Mouse (Mus musculus) midbrain, embryonic 11.5 days (tissue): ENCODE measurements around the gene Fam240b. TPM values are rescaled to one million over a fixed set of nuclear protein-coding genes. Genes with fewer than 3 reads are reported as not detected.
"Not testable (repeated sequence)": the region's sequence is repeated elsewhere in the genome, so short reads cannot be mapped to it uniquely, and the experiment has no call there.

Experiments
- ATAC-seq: fragments of 200-750 bp; cut with Nextera tagmentation; 2 replicates; pipeline ENCODE4 v1.8.0; 2017; ENCODE audit warnings: moderate TSS enrichment, moderate library complexity; ENCODE audit not compliant: low FRiP score
- DNase-seq: peaks from one replicate; pipeline ENCODE4 v3.0.0; 2015; ENCODE audit warnings: low spot score; ENCODE audit errors: missing footprints
- H3K27ac ChIP-seq: fragments of 300-500 bp; sonication (generic); 2 replicates; pipeline ENCODE4 v1.5.1; 2014; ENCODE audit warnings: low read depth, low read length
- H3K27me3 ChIP-seq: fragments of 300-500 bp; sonication (generic); 2 replicates; pipeline ENCODE4 v1.6.1; 2014; ENCODE audit warnings: mild to moderate bottlenecking, low read length, moderate library complexity, mixed read lengths; ENCODE audit not compliant: control insufficient read depth, insufficient read depth
- H3K36me3 ChIP-seq: fragments of 300-500 bp; sonication (generic); 2 replicates; pipeline ENCODE4 v1.6.1; 2014; ENCODE audit warnings: mild to moderate bottlenecking, low read length, moderate library complexity, mixed read lengths; ENCODE audit not compliant: control insufficient read depth, insufficient read depth
- H3K4me1 ChIP-seq: fragments of 300-500 bp; sonication (generic); 2 replicates; pipeline ENCODE4 v1.6.1; 2014; ENCODE audit warnings: low read length; ENCODE audit not compliant: control insufficient read depth, insufficient read depth
- H3K4me2 ChIP-seq: fragments of 300-500 bp; sonication (generic); 2 replicates; pipeline ENCODE4 v1.6.1; 2014; ENCODE audit warnings: mild to moderate bottlenecking, moderate library complexity
- H3K4me3 ChIP-seq: fragments of 300-500 bp; sonication (generic); 2 replicates; pipeline ENCODE4 v1.5.1; 2014; ENCODE audit warnings: low read depth, low read length
- H3K9ac ChIP-seq: fragments of 300-500 bp; sonication (generic); 2 replicates; pipeline ENCODE4 v1.6.1; 2014; ENCODE audit warnings: low read length
- H3K9me3 ChIP-seq: fragments of 300-500 bp; sonication (generic); 2 replicates; pipeline ENCODE4 v1.6.1; 2016; ENCODE audit warnings: low read length; ENCODE audit not compliant: control insufficient read depth
- WGBS: fragments of 180-500 bp; shearing (Covaris S2); extraction: QIAGEN DNeasy Blood & Tissue Kit; methylation state at CpG from one replicate; pipeline ENCODE4 v1.1.7; 2014; 5-methylcytosine and 5-hydroxymethylcytosine counted together
- polyA plus RNA-seq: library from polyadenylated mRNA; unstranded; fragments of >200 nt; fragmentation: Nextera tagmentation; extraction: Ambion mirVana; gene quantifications from 2 replicates; pipeline ENCODE4 v1.2.1, GENCODE M21; 2014

The Fam240b gene
- polyA plus RNA-seq, 1 experiment from 2014 or later: not detected

GRCm38 (mm10) chr13:64479960-64480359 is 17.6 kb downstream of the Fam240b start:
- Histone ChIP-seq H3K4me2 (no peak overlapping the region), H3K4me1 (no peaks in the 10 kb centered on the region), H3K9ac (no peak overlapping the region), H3K27ac (no peak overlapping the region), H3K36me3 (no peaks in the 10 kb centered on the region), H3K9me3 (no peaks in the 10 kb centered on the region), H3K27me3 (no peaks in the 10 kb centered on the region), H3K4me3 (no peak overlapping the region)
- ATAC-seq (no peak), DNase-seq (no peak)
- WGBS: 87% methylated on average over 3 of the region's 3 CpGs

- ATAC-seq: no peak
- Histone ChIP-seq H3K36me3 (no peaks in the 10 kb centered on the region), H3K9me3 (no peaks in the 10 kb centered on the region), H3K27me3 (no peaks in the 10 kb centered on the region), H3K4me2 (no peak overlapping the region), H3K4me1 (no peaks in the 10 kb centered on the region), H3K4me3 (no peak overlapping the region), H3K9ac (no peak overlapping the region), H3K27ac (no peak overlapping the region)
- no peak for DNase-seq
- 81% methylated on average over 4 of the region's 4 CpGs for WGBS
These were observed 19.6 kb downstream of the Fam240b start for GRCm38 (mm10) chr13:64477968-64478367.

GRCm38 (mm10) chr13:64467886-64468285 is 29.7 kb downstream of the Fam240b start:
- Histone ChIP-seq H3K36me3 (no peaks in the 10 kb centered on the region), H3K4me1 (no peaks in the 10 kb centered on the region), H3K4me2 (no peak overlapping the region), H3K27me3 (no peaks in the 10 kb centered on the region), H3K9me3 (no peaks in the 10 kb centered on the region), H3K9ac (no peak overlapping the region), H3K27ac (no peak overlapping the region), H3K4me3 (no peak overlapping the region)
- WGBS: 84% methylated on average over 6 of the region's 6 CpGs
- DNase-seq (no peak), ATAC-seq (no peak)

- WGBS: 59% methylated on average over 9 of the region's 9 CpGs
- Histone ChIP-seq H3K4me2 (no peak overlapping the region), H3K4me3 (no peak overlapping the region), H3K27ac (no peak overlapping the region), H3K4me1 (no peaks in the 10 kb centered on the region), H3K27me3 (no peaks in the 10 kb centered on the region), H3K9ac (no peak overlapping the region), H3K36me3 (no peaks in the 10 kb centered on the region), H3K9me3 (no peaks in the 10 kb centered on the region)
- DNase-seq (no peak), ATAC-seq (no peak)
These were observed 32.4 kb downstream of the Fam240b start for GRCm38 (mm10) chr13:64465166-64465565.

- H3K36me3 ChIP-seq: no peaks in the 10 kb centered on the region
- ATAC-seq (no peak), DNase-seq (no peak)
- no peaks in the 10 kb centered on the region for H3K4me1 ChIP-seq
- H3K9ac ChIP-seq: no peak overlapping the region
- no peaks in the 10 kb centered on the region for H3K27me3 ChIP-seq
- H3K4me3 ChIP-seq: no peak overlapping the region
- no peak overlapping the region for H3K27ac ChIP-seq
- no peaks in the 10 kb centered on the region for H3K9me3 ChIP-seq
- H3K4me2 ChIP-seq: no peak overlapping the region
- 77% methylated on average over 2 of the region's 2 CpGs for whole genome bisulfite sequencing
These were observed 35.0 kb downstream of the Fam240b start for GRCm38 (mm10) chr13:64462581-64462980.

- 93% methylated on average over 14 of the region's 14 CpGs for WGBS
- Histone ChIP-seq H3K36me3 (no peaks in the 10 kb centered on the region), H3K4me1 (no peaks in the 10 kb centered on the region), H3K9ac (no peak overlapping the region), H3K4me2 (no peak overlapping the region), H3K4me3 (no peak overlapping the region), H3K9me3 (no peaks in the 10 kb centered on the region), H3K27me3 (no peaks in the 10 kb centered on the region), H3K27ac (no peak overlapping the region)
- no peak for ATAC-seq
- DNase-seq: no peak
These were observed 39.4 kb downstream of the Fam240b start for GRCm38 (mm10) chr13:64458181-64458580.

- H3K36me3 ChIP-seq, H3K4me2 ChIP-seq, H3K4me1 ChIP-seq, DNase-seq, H3K4me3 ChIP-seq, H3K9me3 ChIP-seq, ATAC-seq, H3K27ac ChIP-seq, H3K9ac ChIP-seq, H3K27me3 ChIP-seq: not testable (repeated sequence)
- 89% methylated on average over 19 of the region's 19 CpGs for WGBS
These were observed 40.2 kb downstream of the Fam240b start for GRCm38 (mm10) chr13:64457225-64457978.

GRCm38 (mm10) chr13:64450001-64450794 is 47.4 kb downstream of the Fam240b start:
- Histone ChIP-seq H3K9me3 (no peaks in the 10 kb centered on the region), H3K27ac (no peak overlapping the region), H3K4me2 (no peak overlapping the region), H3K9ac (no peak overlapping the region), H3K36me3 (no peaks in the 10 kb centered on the region), H3K27me3 (no peaks in the 10 kb centered on the region), H3K4me1 (no peaks in the 10 kb centered on the region), H3K4me3 (no peak overlapping the region)
- no peak for DNase-seq
- 82% methylated on average over 7 of the region's 7 CpGs for WGBS
- no peak for ATAC-seq

GRCm38 (mm10) chr13:64448729-64449128 is 48.9 kb downstream of the Fam240b start:
- Histone ChIP-seq H3K36me3 (no peaks in the 10 kb centered on the region), H3K9ac (no peak overlapping the region), H3K4me1 (no peaks in the 10 kb centered on the region), H3K4me2 (no peak overlapping the region), H3K27ac (no peak overlapping the region), H3K9me3 (no peaks in the 10 kb centered on the region), H3K4me3 (no peak overlapping the region), H3K27me3 (no peaks in the 10 kb centered on the region)
- DNase-seq: no peak
- WGBS: 89% methylated on average over 5 of the region's 5 CpGs
- ATAC-seq: no peak
